Mouse (Mus musculus) cerebellum, adult 2 months (tissue): Measurements from ENCODE around the gene B3gnt5. TPM values are rescaled to one million over a fixed set of nuclear protein-coding genes. Genes with fewer than 3 reads are reported as not detected.
A peak's percentile ranks its signal among the peaks of the same experiment; 100 is the strongest.
"Not testable (repeated sequence)": the region's sequence is repeated elsewhere in the genome, so short reads cannot be mapped to it uniquely, and the experiment has no call there.

Source experiments
- DNase-seq, 2 experiments: peaks; one replicate each; pipeline ENCODE4 v3.0.0; 2021
- H3K27ac ChIP-seq: fragments of 200-500 bp; 2 replicates; pipeline ENCODE4 v1.5.1; 2012; ENCODE audit warnings: low read length, control low read depth, inconsistent platforms; ENCODE audit not compliant: insufficient read depth
- H3K27me3 ChIP-seq: fragments of 200-500 bp; 2 replicates; pipeline ENCODE4 v1.6.1; 2012; ENCODE audit warnings: inconsistent platforms, mild to moderate bottlenecking, low read length, moderate library complexity; ENCODE audit not compliant: control insufficient read depth, insufficient read depth
- H3K4me1 ChIP-seq: fragments of 200-500 bp; 2 replicates; pipeline ENCODE4 v1.6.1; 2011; ENCODE audit warnings: low read length; ENCODE audit not compliant: control insufficient read depth, insufficient read depth
- H3K4me3 ChIP-seq: fragments of 200-500 bp; replicated peaks from 2 replicates; pipeline ENCODE3; 2011; ENCODE audit warnings: mild to moderate bottlenecking, low read depth, low read length, control low read depth; ENCODE audit not compliant: insufficient read depth
- CTCF ChIP-seq: fragments of 200-500 bp; IDR thresholded peaks from 2 replicates; pipeline ENCODE4 v1.5.1; 2011; ENCODE audit warnings: low read depth, mild to moderate bottlenecking, control low read depth, low read length, moderate library complexity, borderline replicate concordance; ENCODE audit not compliant: insufficient read depth
- POLR2A ChIP-seq: fragments of 200-500 bp; IDR thresholded peaks from 2 replicates; pipeline ENCODE4 v1.6.1; 2011; ENCODE audit warnings: low read length, control low read depth, borderline replicate concordance; ENCODE audit not compliant: insufficient read depth
- WGBS: fragments of 180-500 bp; shearing (Covaris S2); methylation state at CpG from one replicate; pipeline ENCODE4 v1.1.7; 2018; 5-methylcytosine and 5-hydroxymethylcytosine counted together
- polyA plus RNA-seq: library from polyadenylated mRNA; depleted of rRNA; stranded (reverse); fragments of >200 nt; gene quantifications from 2 replicates; pipeline ENCODE4 v1.2.3, GENCODE M21; 2012; rRNA removed

Gene B3gnt5
- polyA plus RNA-seq, result 5.1 and 7.2 TPM in 2 replicates

GRCm38 (mm10) chr16:19760074-19760473 is at the start of gene B3gnt5:
B3gnt5 (plus strand) TSS chr16:19760208.
- Histone ChIP-seq H3K27me3 (peaks cover 2% of the 10 kb centered on the region; the same call in 1 of the 2 replicates), H3K27ac (no peak within 1 kb of the TSS), H3K4me3 (peak within 1 kb of the TSS; percentile 39), H3K4me1 (no peaks in the 10 kb centered on the region)
- peak in 1 of 2 experiments; percentile 6 for DNase-seq
- TF ChIP-seq CTCF, result no peak
- no peak for TF ChIP-seq POLR2A
- WGBS, result 3% methylated on average over 15 of the region's 15 CpGs

- H3K27me3 ChIP-seq, result no peaks in the 10 kb centered on the region
Observed at GRCm38 (mm10) chr16:19720959-19721358, 39.0 kb upstream of the B3gnt5 start.

DNA sequence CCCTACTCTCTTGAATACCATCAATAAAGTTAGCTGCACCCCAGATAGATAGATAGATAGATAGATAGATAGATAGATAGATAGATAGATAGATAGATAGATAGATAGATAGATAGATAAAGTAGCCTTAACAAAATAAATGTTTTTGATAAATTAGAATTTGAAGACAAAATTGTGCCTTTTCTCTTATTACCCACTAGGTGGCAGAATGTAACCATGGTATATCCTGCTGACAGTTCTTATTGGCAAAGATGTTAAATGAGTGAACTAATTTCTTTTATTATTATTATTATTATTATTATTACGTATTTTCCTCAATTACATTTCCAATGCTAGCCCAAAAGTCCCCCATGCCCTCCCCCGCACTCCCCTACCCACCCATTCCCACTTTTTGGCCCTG is 35.9 kb upstream of the B3gnt5 start:
- not testable (repeated sequence) for DNase-seq, H3K27me3 ChIP-seq
- 42% methylated on average over 2 of the region's 2 CpGs for WGBS

More at GRCm38 (mm10) chr16:19720959-19721358, 39.0 kb upstream of the B3gnt5 start:
- no peak for DNase-seq
- no peaks in the 10 kb centered on the region for H3K4me1 ChIP-seq
- no peak overlapping the region for H3K4me3 ChIP-seq
- WGBS, result 50% methylated on average over 2 of the region's 2 CpGs
- TF ChIP-seq POLR2A (no peak), CTCF (no peak)
- no peak overlapping the region for H3K27ac ChIP-seq

GRCm38 (mm10) chr16:19732896-19733295 is 27.1 kb upstream of the B3gnt5 start:
- WGBS, result 86% methylated on average over 1 of the region's 1 CpGs
- DNase-seq, result no peak
- no peaks in the 10 kb centered on the region for H3K27me3 ChIP-seq

More for the DNA sequence above, 35.9 kb upstream of the B3gnt5 start:
- not testable (repeated sequence) for H3K27ac ChIP-seq, H3K4me3 ChIP-seq, H3K4me1 ChIP-seq

GRCm38 (mm10) chr16:19760505-19761496 is 793 bp downstream of the B3gnt5 start:
- H3K4me3 ChIP-seq, result peak overlapping the region; percentile 39
- under 1% methylated on average over 61 of the region's 61 CpGs for WGBS
- H3K27ac ChIP-seq, result no peak overlapping the region
- DNase-seq, result peak; percentile 4 to 10
- TF ChIP-seq POLR2A (no peak), CTCF (no peak)
- peaks cover 2% of the 10 kb centered on the region; the same call in 1 of the 2 replicates for H3K27me3 ChIP-seq
- no peaks in the 10 kb centered on the region for H3K4me1 ChIP-seq

More at GRCm38 (mm10) chr16:19732896-19733295, 27.1 kb upstream of the B3gnt5 start:
- no peak overlapping the region for H3K4me3 ChIP-seq
- no peaks in the 10 kb centered on the region for H3K4me1 ChIP-seq
- H3K27ac ChIP-seq, result no peak overlapping the region
- TF ChIP-seq POLR2A (no peak), CTCF (no peak)

- peak in 1 of 2 experiments; percentile 2 for DNase-seq
- TF ChIP-seq POLR2A (no peak), CTCF (no peak)
- WGBS, result 59% methylated on average over 1 of the region's 1 CpGs
- peaks cover 2% of the 10 kb centered on the region; the same call in 1 of the 2 replicates for H3K27me3 ChIP-seq
- no peak overlapping the region for H3K4me3 ChIP-seq
- no peak overlapping the region for H3K27ac ChIP-seq
- no peaks in the 10 kb centered on the region for H3K4me1 ChIP-seq
Observed at GRCm38 (mm10) chr16:19761691-19762090, 1.7 kb downstream of the B3gnt5 start.

DNA sequence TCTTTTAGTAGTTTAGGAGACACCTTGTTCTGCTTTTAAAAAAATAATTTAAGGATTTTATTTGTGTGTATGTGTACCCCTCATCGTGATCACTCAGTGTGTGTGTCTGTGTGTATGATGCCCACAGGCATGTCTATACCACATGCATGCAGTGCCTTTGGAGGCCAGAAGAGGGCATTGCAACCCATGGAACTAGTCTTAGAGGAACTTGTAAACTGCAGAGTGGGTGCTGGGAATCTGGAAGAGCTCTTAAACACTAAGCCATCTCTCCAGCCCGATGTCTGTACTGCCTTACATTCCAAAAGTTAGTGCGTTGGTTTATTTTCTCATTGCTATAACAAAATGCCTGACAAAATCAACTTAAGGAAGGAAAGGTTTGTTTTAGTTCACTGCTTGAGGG is 6.1 kb downstream of the B3gnt5 start:
- Histone ChIP-seq H3K27ac (no peak overlapping the region), H3K4me3 (no peak overlapping the region), H3K27me3 (peaks cover under 1% of the 10 kb centered on the region; the same call in 1 of the 2 replicates), H3K4me1 (no peaks in the 10 kb centered on the region)
- TF ChIP-seq CTCF, result no peak
- TF ChIP-seq POLR2A, result no peak
- 99% methylated on average over 3 of the region's 3 CpGs for WGBS
- no peak for DNase-seq

GRCm38 (mm10) chr16:19768046-19768445 is 8.0 kb downstream of the B3gnt5 start:
- H3K27ac ChIP-seq, result no peak overlapping the region
- WGBS, result 97% methylated on average over 5 of the region's 5 CpGs
- no peak for TF ChIP-seq POLR2A
- TF ChIP-seq CTCF, result no peak
- no peak for DNase-seq
- H3K27me3 ChIP-seq, result no peaks in the 10 kb centered on the region
- no peak overlapping the region for H3K4me3 ChIP-seq
- H3K4me1 ChIP-seq, result no peaks in the 10 kb centered on the region
